Comparison of ENCODE assay signal across 16 mouse cellular contexts in the genomic region with DNA sequence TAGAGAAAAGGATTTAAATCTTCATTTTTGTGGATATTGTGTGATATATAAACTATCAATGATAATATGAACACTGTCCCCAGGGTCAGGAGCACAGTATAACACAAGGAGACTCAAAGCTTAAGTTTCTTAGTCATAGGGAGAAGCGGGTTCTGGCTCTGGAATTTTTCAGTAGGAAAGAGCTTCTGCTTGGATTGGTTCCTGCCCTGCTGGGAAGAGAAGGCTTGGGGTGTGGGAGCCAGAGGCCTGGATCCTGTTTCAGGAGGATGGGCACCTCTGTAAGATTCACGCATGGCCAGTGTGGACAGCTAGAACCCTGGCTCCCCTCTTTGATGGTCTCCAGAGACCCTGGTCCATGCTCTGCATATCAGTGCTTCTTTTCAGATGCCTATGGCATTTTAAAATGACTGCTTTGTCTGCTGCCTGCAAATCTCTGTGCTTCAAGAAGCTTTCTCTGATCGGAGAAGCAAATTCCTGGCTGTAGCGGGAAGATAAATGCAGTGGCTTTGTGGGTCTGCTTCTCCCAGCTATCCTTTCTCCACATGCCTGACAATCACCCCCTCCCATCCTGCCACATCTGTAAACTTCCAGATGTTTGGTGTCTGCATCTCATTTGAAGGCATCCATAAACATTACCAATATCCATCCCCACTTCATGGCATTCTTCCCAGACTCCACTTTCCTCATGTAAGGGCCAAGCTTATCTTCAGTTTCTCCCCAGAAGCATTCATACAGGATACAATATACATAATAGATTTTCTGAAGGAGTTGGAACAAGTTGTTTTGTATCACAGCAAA. TPM values are rescaled to one million over a fixed set of nuclear protein-coding genes. Genes with fewer than 3 reads are reported as not detected.
DNase-seq lines count a peak whose midpoint lies in the region; ATAC-seq and TF ChIP-seq lines count a peak whose summit lies in the region.
"Had no signal": no experiment of that assay in that cellular context is flagged by ENCODE, and none has a peak within 500 bp of the region (broad histone marks: within the 10 kb centered on the region; RNA-seq: fewer than 3 reads in every experiment).

No protein-coding gene starts in this region.

- TF ChIP-seq CTCF in kidney, adult 2 months (conservative IDR thresholded peaks at IDR 0.05; ENCODE audit: insufficient read depth, insufficient read length, low read depth, low read length), result no peak
- no peak for TF ChIP-seq CTCF in lung, adult 2 months (IDR thresholded peaks at IDR 0.05; ENCODE audit: insufficient read depth, low read length)

- no peaks in the 10 kb centered on the region for H3K27me3 ChIP-seq in kidney, embryonic 16.5 days (ENCODE audit: insufficient read depth, low read length)
- H3K27me3 ChIP-seq in kidney, adult 2 months (replicated peaks; ENCODE audit: control insufficient read depth, insufficient read depth, low read length), result no peaks in the 10 kb centered on the region
- H3K27me3 ChIP-seq in lung, embryonic 16.5 days (ENCODE audit: control insufficient read depth, insufficient read depth, low read depth, low read length), result no peaks in the 10 kb centered on the region
- no peaks in the 10 kb centered on the region for H3K27me3 ChIP-seq in limb, embryonic 15.5 days
- H3K27me3 ChIP-seq: neural tube, embryonic 13.5 days had no signal

- no peak for TF ChIP-seq POLR2A in kidney, adult 2 months (IDR thresholded peaks at IDR 0.05; ENCODE audit: low read depth, low read length)
- no peak for TF ChIP-seq POLR2A in lung, adult 2 months (IDR thresholded peaks at IDR 0.05; ENCODE audit: borderline replicate concordance, extremely low read depth, low read depth, low read length)

- no peak for DNase-seq in kidney, adult 2 months
- no peak for DNase-seq in lung, adult 2 months
- DNase-seq in yolk sac, embryonic 10.5 days (ENCODE audit: low spot score), result peak; percentile 44
- DNase-seq in frontal cortex, postnatal 14 days (ENCODE audit: low spot score in 2 of 2), result no peak
- DNase-seq: adrenal gland, adult 8-10 months; cerebellum, postnatal 36 days; gastrocnemius, postnatal 36 days; left cerebral cortex, postnatal 4 days; spleen, adult 18-20 months had no signal

- H3K27ac ChIP-seq in kidney, embryonic 16.5 days (ENCODE audit: low read length), result peak overlapping the region; percentile 71; the same call in 1 of the 2 replicates
- H3K27ac ChIP-seq in kidney, adult 2 months (ENCODE audit: insufficient read depth, low read depth, low read length), result no peak overlapping the region
- H3K27ac ChIP-seq in lung, embryonic 16.5 days (ENCODE audit: low read length), result peak overlapping the region; percentile 82
- H3K27ac ChIP-seq in limb, embryonic 15.5 days, result peak overlapping the region; percentile 43; the same call in 1 of the 2 replicates
- H3K27ac ChIP-seq: macrophage; neural tube, embryonic 13.5 days had no signal

- no peak overlapping the region for H3K4me3 ChIP-seq in kidney, embryonic 16.5 days (ENCODE audit: low read length)
- no peak overlapping the region for H3K4me3 ChIP-seq in kidney, adult 2 months (ENCODE audit: insufficient read depth, low read depth, low read length)
- no peak overlapping the region for H3K4me3 ChIP-seq in lung, embryonic 16.5 days (ENCODE audit: low read length)
- no peak overlapping the region for H3K4me3 ChIP-seq in lung, adult 2 months (replicated peaks; ENCODE audit: extremely low read depth, low read depth, low read length)
- no peak overlapping the region for H3K4me3 ChIP-seq in limb, embryonic 15.5 days
- H3K4me3 ChIP-seq: erythroblast, embryonic 14.5 days; neural tube, embryonic 13.5 days had no signal

- H3K9me3 ChIP-seq in kidney, embryonic 16.5 days (ENCODE audit: low read length), result no peaks in the 10 kb centered on the region
- no peaks in the 10 kb centered on the region for H3K9me3 ChIP-seq in lung, embryonic 16.5 days (ENCODE audit: control insufficient read depth, low read length)
- H3K9me3 ChIP-seq in limb, embryonic 15.5 days, result no peaks in the 10 kb centered on the region
- H3K9me3 ChIP-seq: neural tube, embryonic 13.5 days had no signal

- H3K4me1 ChIP-seq in kidney, embryonic 16.5 days (ENCODE audit: insufficient read depth, low read length), result no peaks in the 10 kb centered on the region
- no peaks in the 10 kb centered on the region for H3K4me1 ChIP-seq in kidney, adult 2 months (ENCODE audit: control insufficient read depth, insufficient read depth, low read length)
- peaks cover 2% of the 10 kb centered on the region; the same call in 1 of the 2 replicates for H3K4me1 ChIP-seq in lung, embryonic 16.5 days (replicated peaks; ENCODE audit: control insufficient read depth, insufficient read depth, low read length)
- no peaks in the 10 kb centered on the region for H3K4me1 ChIP-seq in lung, adult 2 months (ENCODE audit: control insufficient read depth, insufficient read depth, low read length)
- H3K4me1 ChIP-seq in limb, embryonic 15.5 days, result no peaks in the 10 kb centered on the region
- H3K4me1 ChIP-seq: neural tube, embryonic 13.5 days had no signal

- H3K4me2 ChIP-seq in kidney, embryonic 16.5 days (replicated peaks; ENCODE audit: low read depth, low read length), result no peak overlapping the region
- H3K4me2 ChIP-seq in lung, embryonic 16.5 days (ENCODE audit: low read depth, low read length), result no peak overlapping the region
- no peak overlapping the region for H3K4me2 ChIP-seq in limb, embryonic 15.5 days
- H3K4me2 ChIP-seq: neural tube, embryonic 13.5 days had no signal

- WGBS in kidney, embryonic 16.5 days, result 51% methylated on average over 4 of the region's 4 CpGs
- 67% methylated on average over 4 of the region's 4 CpGs for WGBS in kidney, adult 2 months
- 33% methylated on average over 4 of the region's 4 CpGs for WGBS in lung, embryonic 16.5 days
- 57% methylated on average over 4 of the region's 4 CpGs for WGBS in lung, adult 2 months
- 42% methylated on average over 4 of the region's 4 CpGs for WGBS in limb, embryonic 15.5 days

- H3K36me3 ChIP-seq in kidney, embryonic 16.5 days (ENCODE audit: insufficient read depth, low read length), result no peaks in the 10 kb centered on the region
- no peaks in the 10 kb centered on the region for H3K36me3 ChIP-seq in kidney, adult 2 months (ENCODE audit: control insufficient read depth, insufficient read depth, low read length)
- no peaks in the 10 kb centered on the region for H3K36me3 ChIP-seq in lung, embryonic 16.5 days (ENCODE audit: control insufficient read depth, insufficient read depth, low read length)
- H3K36me3 ChIP-seq in limb, embryonic 15.5 days, result no peaks in the 10 kb centered on the region
- H3K36me3 ChIP-seq: neural tube, embryonic 13.5 days had no signal

- no peak overlapping the region for H3K9ac ChIP-seq in kidney, embryonic 16.5 days (replicated peaks; ENCODE audit: low read length)
- H3K9ac ChIP-seq in lung, embryonic 16.5 days (ENCODE audit: low read length), result no peak overlapping the region
- no peak overlapping the region for H3K9ac ChIP-seq in limb, embryonic 15.5 days
- H3K9ac ChIP-seq: neural tube, embryonic 13.5 days had no signal

- ATAC-seq in kidney, embryonic 16.5 days (ENCODE audit: low FRiP score, low TSS enrichment), result peak; percentile 61; the same call in 1 of the 2 replicates
- ATAC-seq in lung, embryonic 16.5 days (ENCODE audit: low read depth), result peak; percentile 94
- ATAC-seq in limb, embryonic 15.5 days (ENCODE audit: insufficient number of reproducible peaks, low FRiP score, low TSS enrichment, low read depth), result no peak
- ATAC-seq: midbrain, embryonic 16.5 days had no signal

RNA-seq across cellular contexts. Expression of a gene that starts 2.0 kb away (rescaled TPM):
- 0.14 TPM in 1 of 2 replicates, not detected in the other for polyA plus RNA-seq in kidney, embryonic 16.5 days (2015; fragmentation: Nextera tagmentation; extraction: Ambion mirVana)
- 0.12 TPM in 1 of 2 replicates, not detected in the other for polyA plus RNA-seq in kidney, adult 2 months (2012; rRNA removed)
- polyA plus RNA-seq in lung, embryonic 16.5 days (2015; fragmentation: Nextera tagmentation; extraction: Ambion mirVana), result not detected in 2 replicates
- polyA plus RNA-seq in lung, adult 2 months (2012; rRNA removed), result 27.9 TPM in 1 of 2 replicates, not detected in the other
- polyA plus RNA-seq in limb, embryonic 15.5 days (2015; fragmentation: Nextera tagmentation; extraction: Ambion mirVana), result 15.9 and 17.6 TPM in 2 replicates
- polyA plus RNA-seq: erythroblast, embryonic 14.5 days; macrophage; midbrain, embryonic 16.5 days; neural tube, embryonic 13.5 days had no signal

RNA-seq across cellular contexts. Expression of a gene that starts 52.8 kb away (rescaled TPM):
- polyA plus RNA-seq in kidney, embryonic 16.5 days (2015; fragmentation: Nextera tagmentation; extraction: Ambion mirVana), result 21.8 and 23.4 TPM in 2 replicates
- 5.5 and 6.8 TPM in 2 replicates for polyA plus RNA-seq in kidney, adult 2 months (2012; rRNA removed)
- polyA plus RNA-seq in lung, embryonic 16.5 days (2015; fragmentation: Nextera tagmentation; extraction: Ambion mirVana), result 28.3 and 28.9 TPM in 2 replicates
- 43.9 and 50.5 TPM in 2 replicates for polyA plus RNA-seq in lung, adult 2 months (2012; rRNA removed)
- 33.0 and 43.8 TPM in 2 replicates for polyA plus RNA-seq in limb, embryonic 15.5 days (2015; fragmentation: Nextera tagmentation; extraction: Ambion mirVana)
- polyA plus RNA-seq: erythroblast, embryonic 14.5 days had no signal
